Mouse (Mus musculus) embryonic facial prominence, embryonic 13.5 days (tissue): ENCODE measurements around the gene Pik3cg. TPM values are rescaled to one million over a fixed set of nuclear protein-coding genes. Genes with fewer than 3 reads are reported as not detected.

Experiments
- polyA plus RNA-seq: library from polyadenylated mRNA; unstranded; fragments of >200 nt; fragmentation: Nextera tagmentation; extraction: Ambion mirVana; gene quantifications from 2 replicates; pipeline ENCODE4 v1.2.1, GENCODE M21; 2015

Pik3cg gene
- polyA plus RNA-seq, 1 experiment from 2014 or later, result 2.3 TPM

Other genes starting within 250 kb of the Pik3cg start
- gene Prkar2b, start 147.4 kb downstream of the Pik3cg start, polyA plus RNA-seq, result 37.3 and 38.1 TPM in 2 replicates
- gene Ccdc71l, start 170.0 kb upstream of the Pik3cg start, polyA plus RNA-seq, result 3.3 and 3.9 TPM in 2 replicates